Mouse (Mus musculus): ENCODE data around the gene Rfc2.

DNA sequence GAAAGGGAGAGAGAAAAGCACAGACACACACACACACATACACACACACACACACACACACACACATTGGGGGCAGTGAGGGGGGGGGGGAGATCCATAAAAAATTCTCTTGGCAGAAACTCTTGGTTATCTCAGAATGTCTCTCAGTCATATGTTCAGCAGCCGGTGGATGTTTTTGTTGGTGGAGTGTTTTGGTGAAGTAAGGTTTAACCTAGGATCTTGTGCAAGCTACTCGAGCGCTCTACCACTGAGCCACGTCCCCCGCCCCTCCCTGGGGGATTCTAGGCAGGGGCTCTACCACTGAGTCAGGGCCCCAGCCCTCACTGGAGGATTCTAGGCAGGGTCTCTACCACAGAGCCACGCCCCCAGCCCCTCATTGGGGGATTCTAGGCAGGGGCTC lies 45.1 kb upstream of the Rfc2 start:
- TF ChIP-seq CTCF (IDR thresholded peaks at IDR 0.05; ENCODE audit: extremely low read depth, insufficient read depth, low read length) (no peak), POLR2A (IDR thresholded peaks at IDR 0.05; ENCODE audit: extremely low read depth, insufficient read depth, low read length) (no peak)

Data from cortical plate, adult 2 months (tissue).